In the genomic region with DNA sequence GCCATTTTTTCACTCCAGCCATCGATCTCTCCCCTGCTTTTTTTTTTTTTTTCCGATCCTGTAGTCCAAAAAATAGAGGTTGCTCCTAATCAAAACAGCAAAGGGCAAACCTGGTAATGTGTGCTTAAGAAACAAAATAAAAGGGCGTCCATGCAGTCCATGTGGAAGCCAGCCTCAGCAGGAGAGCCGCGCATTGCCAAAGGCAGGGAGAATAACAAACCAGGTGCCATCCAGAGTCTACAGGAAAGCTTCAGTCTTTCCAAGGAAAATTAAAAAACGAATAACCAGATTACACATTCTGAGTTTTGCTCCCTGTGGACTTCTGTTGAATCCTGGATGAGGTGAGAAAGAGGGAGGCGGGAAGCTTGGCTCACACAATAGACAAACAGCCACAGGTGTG, we compare ENCODE assay signal across 18 mouse cellular contexts.
DNase-seq lines count a peak whose midpoint lies in the region; TF ChIP-seq lines count a peak whose summit lies in the region.
"Had no signal": no experiment of that assay in that cellular context is flagged by ENCODE, and none has a peak within 500 bp of the region (broad histone marks: within the 10 kb centered on the region; RNA-seq: fewer than 3 reads in every experiment).

No protein-coding gene starts in this region.

- 24% methylated on average over 7 of the region's 7 CpGs for WGBS in cerebellum, adult 2 months

- no peak overlapping the region for H3K4me3 ChIP-seq in cerebellum, adult 2 months (replicated peaks; ENCODE audit: insufficient read depth, low read depth, low read length)
- H3K4me3 ChIP-seq: erythroblast, embryonic 14.5 days; forebrain, embryonic 13.5 days; heart, embryonic 15.5 days; midbrain, embryonic 12.5 days had no signal

- no peak for TF ChIP-seq POLR2A in cerebellum, adult 2 months (IDR thresholded peaks at IDR 0.05; ENCODE audit: borderline replicate concordance, insufficient read depth, low read length)

- TF ChIP-seq CTCF in cerebellum, adult 2 months (IDR thresholded peaks at IDR 0.05; ENCODE audit: borderline replicate concordance, insufficient read depth, low read depth, low read length): no peak

- DNase-seq in left cerebral cortex, postnatal 14 days (ENCODE audit: low spot score in 2 of 2): peak; percentile 3 to 13
- DNase-seq in left cerebral cortex, adult 9 months (ENCODE audit: low spot score in 2 of 2): no peak
- DNase-seq in right cerebral cortex, postnatal 36 days (ENCODE audit: low spot score in 2 of 2): peak; percentile 8 to 16
- no peak for DNase-seq in right cerebral cortex, postnatal 4 days
- peak; percentile 47 to 64 for DNase-seq in cerebellum, adult 2 months
- peak; percentile 59 to 74 for DNase-seq in cerebellum, postnatal 25 days
- DNase-seq in gastrocnemius, postnatal 36 days: no peak
- DNase-seq in spleen, adult 18-20 months: no peak
- DNase-seq: adrenal gland, adult 2 months; gastrocnemius, postnatal 25 days; heart, postnatal 4 days; kidney, adult 11 months; kidney, postnatal 10 days had no signal

- peaks cover 2% of the 10 kb centered on the region; the same call in 1 of the 2 replicates for H3K4me1 ChIP-seq in cerebellum, adult 2 months (ENCODE audit: control insufficient read depth, insufficient read depth, low read length)
- H3K4me1 ChIP-seq: forebrain, embryonic 13.5 days; heart, embryonic 15.5 days; midbrain, embryonic 12.5 days had no signal

- no peaks in the 10 kb centered on the region for H3K27me3 ChIP-seq in cerebellum, adult 2 months (ENCODE audit: control insufficient read depth, insufficient read depth, low read length)
- H3K27me3 ChIP-seq: forebrain, embryonic 13.5 days; heart, embryonic 15.5 days; midbrain, embryonic 12.5 days had no signal

- H3K27ac ChIP-seq in cerebellum, adult 2 months (ENCODE audit: insufficient read depth, low read length): no peak overlapping the region
- H3K27ac ChIP-seq: forebrain, embryonic 13.5 days; heart, embryonic 15.5 days; hindbrain, postnatal 0 days; midbrain, embryonic 12.5 days had no signal

- intact Hi-C loops in left cerebral cortex, postnatal 14 days (cut with DNase I): no loop called here
- intact Hi-C loops in gastrocnemius, postnatal 36 days (cut with DNase I): no loop called here

Comparison
In these comparisons a context has a peak if more than half of its experiments do, and no peak if none do; other contexts are left out.
1. DNase-seq: peak in left cerebral cortex, postnatal 14 days (2 of 2), right cerebral cortex, postnatal 36 days (2 of 2), cerebellum, adult 2 months (2 of 2) and cerebellum, postnatal 25 days (2 of 2); none in left cerebral cortex, adult 9 months (0 of 2), right cerebral cortex, postnatal 4 days (single experiment), gastrocnemius, postnatal 36 days (0 of 2) and spleen, adult 18-20 months (0 of 2).